Mouse (Mus musculus) olfactory bulb, adult 2 months (tissue): Measurements from ENCODE around the gene Snx4.

Source experiments
- CTCF ChIP-seq: fragments of 200-500 bp; IDR thresholded peaks from 2 replicates; pipeline ENCODE4 v1.5.1; 2012; ENCODE audit warnings: low read depth, mild to moderate bottlenecking, low read length, moderate library complexity; ENCODE audit not compliant: insufficient read depth
- POLR2A ChIP-seq: fragments of 200-500 bp; IDR thresholded peaks from 2 replicates; pipeline ENCODE4 v1.6.1; 2012; ENCODE audit warnings: mild to moderate bottlenecking, low read depth, low read length, moderate library complexity; ENCODE audit not compliant: insufficient read depth

GRCm38 (mm10) chr16:33247006-33247405, 4.2 kb upstream of the Snx4 start:
- TF ChIP-seq POLR2A: no peak
- no peak for TF ChIP-seq CTCF
